ENCODE assay signal across 24 mouse cellular contexts in the genomic region with DNA sequence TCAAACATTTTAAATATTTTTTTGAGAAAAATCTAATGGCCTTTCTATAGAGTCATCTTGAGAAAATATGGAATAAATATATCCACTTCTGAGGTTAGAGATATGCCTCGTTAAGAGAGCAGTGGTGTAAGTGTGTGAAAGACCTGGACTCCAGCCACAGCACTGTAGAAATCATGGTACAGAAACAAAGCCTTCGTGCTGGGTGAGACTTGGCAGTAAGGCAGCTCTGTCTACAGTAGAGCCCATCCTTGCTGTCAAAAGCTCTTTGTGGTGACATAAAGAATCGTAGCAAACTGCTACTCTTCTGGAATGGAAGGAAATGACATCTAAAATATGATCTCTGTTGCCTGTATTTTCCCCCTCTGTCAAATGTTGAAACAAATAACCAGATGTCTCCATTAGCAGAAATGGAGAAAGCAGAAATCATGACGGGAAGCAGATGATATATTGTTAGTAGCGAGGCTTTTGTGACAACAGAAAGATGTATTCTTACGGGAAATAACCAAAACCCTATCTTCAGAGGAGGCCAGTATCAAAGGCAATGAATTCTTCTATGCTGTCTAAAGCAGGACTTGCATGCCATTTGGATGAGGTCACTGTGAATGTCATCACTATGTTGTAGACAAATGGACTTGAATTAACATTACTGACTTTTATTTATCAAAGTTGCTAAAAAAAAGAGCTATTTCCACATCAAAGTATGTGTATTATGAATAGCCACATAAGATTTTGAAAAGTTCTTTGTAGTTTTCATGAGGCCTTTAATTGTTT. TPM values are rescaled to one million over a fixed set of nuclear protein-coding genes. Genes with fewer than 3 reads are reported as not detected.
A peak's percentile ranks its signal among the peaks of the same experiment; 100 is the strongest.
DNase-seq lines count a peak whose midpoint lies in the region; ATAC-seq and TF ChIP-seq lines count a peak whose summit lies in the region.
"Had no signal": no experiment of that assay in that cellular context is flagged by ENCODE, and none has a peak within 500 bp of the region (broad histone marks: within the 10 kb centered on the region; RNA-seq: fewer than 3 reads in every experiment).

No protein-coding gene starts in this region.

- H3K4me2 ChIP-seq in heart, embryonic 16.5 days (ENCODE audit: low read depth, low read length) = peak overlapping the region; percentile 47
- H3K4me2 ChIP-seq in heart, embryonic 11.5 days = no peak overlapping the region
- no peak overlapping the region for H3K4me2 ChIP-seq in lung, postnatal 0 days (replicated peaks; ENCODE audit: low read depth, low read length)
- H3K4me2 ChIP-seq: hindbrain, embryonic 15.5 days had no signal

- no peaks in the 10 kb centered on the region for H3K36me3 ChIP-seq in heart, embryonic 16.5 days (ENCODE audit: control insufficient read depth, insufficient read depth)
- no peaks in the 10 kb centered on the region for H3K36me3 ChIP-seq in heart, embryonic 11.5 days (ENCODE audit: control insufficient read depth, insufficient read depth, low read length)
- H3K36me3 ChIP-seq in lung, postnatal 0 days (ENCODE audit: insufficient read depth, low read length) = no peaks in the 10 kb centered on the region
- no peaks in the 10 kb centered on the region for H3K36me3 ChIP-seq in limb, embryonic 10.5 days
- H3K36me3 ChIP-seq: hindbrain, embryonic 15.5 days had no signal

- H3K9ac ChIP-seq in heart, embryonic 16.5 days (ENCODE audit: low read length) = no peak overlapping the region
- H3K9ac ChIP-seq in heart, embryonic 11.5 days (ENCODE audit: low read depth, low read length) = no peak overlapping the region
- no peak overlapping the region for H3K9ac ChIP-seq in lung, postnatal 0 days (replicated peaks; ENCODE audit: low read depth)
- H3K9ac ChIP-seq: hindbrain, embryonic 15.5 days; liver, postnatal 0 days had no signal

- H3K4me1 ChIP-seq in heart, embryonic 16.5 days (ENCODE audit: control insufficient read depth, insufficient read depth, low read length) = peaks cover 4% of the 10 kb centered on the region; the same call in 1 of the 2 replicates
- no peaks in the 10 kb centered on the region for H3K4me1 ChIP-seq in heart, embryonic 11.5 days (ENCODE audit: control insufficient read depth, insufficient read depth, low read length)
- no peaks in the 10 kb centered on the region for H3K4me1 ChIP-seq in lung, postnatal 0 days (ENCODE audit: insufficient read depth, low read depth, low read length)
- H3K4me1 ChIP-seq in limb, embryonic 10.5 days = no peaks in the 10 kb centered on the region
- H3K4me1 ChIP-seq: hindbrain, embryonic 15.5 days had no signal

- TF ChIP-seq CTCF in lung, postnatal 0 days (IDR thresholded peaks at IDR 0.05) = no peak

- no peaks in the 10 kb centered on the region for H3K9me3 ChIP-seq in heart, embryonic 16.5 days (replicated peaks; ENCODE audit: control insufficient read depth, low read length)
- no peaks in the 10 kb centered on the region for H3K9me3 ChIP-seq in heart, embryonic 11.5 days (replicated peaks; ENCODE audit: control insufficient read depth, low read length)
- H3K9me3 ChIP-seq in lung, postnatal 0 days (ENCODE audit: low read length) = no peaks in the 10 kb centered on the region
- no peaks in the 10 kb centered on the region for H3K9me3 ChIP-seq in limb, embryonic 10.5 days (replicated peaks)
- H3K9me3 ChIP-seq: hindbrain, embryonic 15.5 days; megakaryocyte, embryonic 14.5 days had no signal

- peak; percentile 6 to 22 for DNase-seq in cerebellum, postnatal 10 days
- DNase-seq in cerebellum, postnatal 25 days = no peak
- peak; percentile 42 for DNase-seq in lung, postnatal 0 days (ENCODE audit: low spot score)
- no peak for DNase-seq in lung, postnatal 14 days
- DNase-seq in urinary bladder, postnatal 25 days (ENCODE audit: low spot score) = no peak
- no peak for DNase-seq in limb, embryonic 10.5 days (ENCODE audit: low spot score)
- DNase-seq: B cell, adult 2 months; cerebellum, adult 11-12 months; gastrocnemius, adult 2 months; kidney, adult 2 months; liver, postnatal 0 days; right cerebral cortex, adult 18-20 months; thymus, postnatal 4 days had no signal

- no peak for TF ChIP-seq EP300 in lung, postnatal 0 days (IDR thresholded peaks at IDR 0.05)

- peak; percentile 73 for ATAC-seq in heart, embryonic 16.5 days (replicated peaks; ENCODE audit: extremely low read depth, insufficient read depth, low FRiP score)
- ATAC-seq in heart, embryonic 11.5 days (replicated peaks; ENCODE audit: insufficient number of reproducible peaks, low FRiP score, low TSS enrichment) = no peak
- no peak for ATAC-seq in lung, postnatal 0 days
- ATAC-seq: liver, postnatal 0 days had no signal

- 21% methylated on average over 6 of the region's 6 CpGs for WGBS in heart, embryonic 16.5 days
- WGBS in heart, embryonic 11.5 days (ENCODE audit: insufficient replicate concordance) = 49% methylated on average over 6 of the region's 6 CpGs
- 35% methylated on average over 6 of the region's 6 CpGs for whole genome bisulfite sequencing in lung, postnatal 0 days
- WGBS in limb, embryonic 10.5 days = 88% methylated on average over 6 of the region's 6 CpGs

- H3K4me3 ChIP-seq in heart, embryonic 16.5 days (ENCODE audit: low read length) = no peak overlapping the region
- H3K4me3 ChIP-seq in heart, embryonic 11.5 days (ENCODE audit: low read depth, low read length) = no peak overlapping the region
- H3K4me3 ChIP-seq in lung, postnatal 0 days (ENCODE audit: low read depth, low read length) = no peak overlapping the region
- no peak overlapping the region for H3K4me3 ChIP-seq in limb, embryonic 10.5 days
- H3K4me3 ChIP-seq: erythroblast, embryonic 14.5 days; gastrocnemius, adult 2 months; hindbrain, embryonic 15.5 days; left cerebral cortex, adult 2 months; megakaryocyte, embryonic 14.5 days had no signal

- peak overlapping the region; percentile 63 for H3K27ac ChIP-seq in heart, embryonic 16.5 days (ENCODE audit: low read length)
- H3K27ac ChIP-seq in heart, embryonic 11.5 days (ENCODE audit: low read depth, low read length) = no peak overlapping the region
- no peak overlapping the region for H3K27ac ChIP-seq in lung, postnatal 0 days (ENCODE audit: low read length)
- no peak overlapping the region for H3K27ac ChIP-seq in limb, embryonic 10.5 days
- H3K27ac ChIP-seq: gastrocnemius, adult 2 months; hindbrain, embryonic 15.5 days; left cerebral cortex, adult 2 months; stomach, postnatal 0 days had no signal

- H3K27me3 ChIP-seq in heart, embryonic 16.5 days (ENCODE audit: control insufficient read depth, insufficient read depth, low read length) = no peaks in the 10 kb centered on the region
- no peaks in the 10 kb centered on the region for H3K27me3 ChIP-seq in heart, embryonic 11.5 days (ENCODE audit: control insufficient read depth, insufficient read depth, low read length)
- H3K27me3 ChIP-seq in lung, postnatal 0 days (replicated peaks; ENCODE audit: insufficient read depth, low read length) = no peaks in the 10 kb centered on the region
- no peaks in the 10 kb centered on the region for H3K27me3 ChIP-seq in limb, embryonic 10.5 days (ENCODE audit: low read depth, poor library complexity, severe bottlenecking)
- H3K27me3 ChIP-seq: hindbrain, embryonic 15.5 days had no signal

RNA-seq across cellular contexts. Expression of a gene that starts 21.4 kb away (rescaled TPM):
- 0.03 and 0.09 TPM in 2 replicates for polyA plus RNA-seq in heart, embryonic 16.5 days (2015; fragmentation: Nextera tagmentation; extraction: Ambion mirVana)
- polyA plus RNA-seq in heart, embryonic 11.5 days (2014; fragmentation: Nextera tagmentation; extraction: Ambion mirVana) = 0.03 TPM in 2 replicates
- not detected in 2 replicates for polyA plus RNA-seq in lung, postnatal 0 days (2015; fragmentation: Nextera tagmentation; extraction: Ambion mirVana)
- polyA plus RNA-seq in limb, embryonic 10.5 days (2016; fragmentation: Nextera tagmentation; extraction: Ambion mirVana) = not detected in 2 replicates
- polyA plus RNA-seq: cortical plate, adult 2 months; erythroblast, embryonic 14.5 days; large intestine, adult 2 months; limb, embryonic 14.5 days; liver, postnatal 0 days; spleen, adult 2 months; stomach, postnatal 0 days had no signal

RNA-seq across cellular contexts. Expression of a gene that starts 31.4 kb away (rescaled TPM):
- polyA plus RNA-seq in heart, embryonic 16.5 days (2015; fragmentation: Nextera tagmentation; extraction: Ambion mirVana) = 79.5 and 86.7 TPM in 2 replicates
- 46.6 and 47.7 TPM in 2 replicates for polyA plus RNA-seq in heart, embryonic 11.5 days (2014; fragmentation: Nextera tagmentation; extraction: Ambion mirVana)
- 20.8 and 27.6 TPM in 2 replicates for polyA plus RNA-seq in lung, postnatal 0 days (2015; fragmentation: Nextera tagmentation; extraction: Ambion mirVana)
- polyA plus RNA-seq in limb, embryonic 10.5 days (2016; fragmentation: Nextera tagmentation; extraction: Ambion mirVana) = 40.7 and 42.4 TPM in 2 replicates

RNA-seq across cellular contexts. Expression of a gene that starts 33.9 kb away (rescaled TPM):
- polyA plus RNA-seq in heart, embryonic 16.5 days (2015; fragmentation: Nextera tagmentation; extraction: Ambion mirVana) = 82.2 and 95.0 TPM in 2 replicates
- 81.7 and 96.4 TPM in 2 replicates for polyA plus RNA-seq in heart, embryonic 11.5 days (2014; fragmentation: Nextera tagmentation; extraction: Ambion mirVana)
- 46.1 and 52.2 TPM in 2 replicates for polyA plus RNA-seq in lung, postnatal 0 days (2015; fragmentation: Nextera tagmentation; extraction: Ambion mirVana)
- polyA plus RNA-seq in limb, embryonic 10.5 days (2016; fragmentation: Nextera tagmentation; extraction: Ambion mirVana) = 85.4 and 95.5 TPM in 2 replicates

Comparison
In these comparisons a context has a peak if more than half of its experiments do, and no peak if none do; other contexts are left out.
1. DNase-seq: peak in cerebellum, postnatal 10 days (2 of 2) and lung, postnatal 0 days (single experiment); none in cerebellum, postnatal 25 days (0 of 2), lung, postnatal 14 days (single experiment), urinary bladder, postnatal 25 days (single experiment) and limb, embryonic 10.5 days (single experiment).